Mouse (Mus musculus): ENCODE results near the gene Frmd5.
"Not testable (repeated sequence)": the region's sequence is repeated elsewhere in the genome, so short reads cannot be mapped to it uniquely, and the experiment has no call there.

Frmd5 gene

DNA sequence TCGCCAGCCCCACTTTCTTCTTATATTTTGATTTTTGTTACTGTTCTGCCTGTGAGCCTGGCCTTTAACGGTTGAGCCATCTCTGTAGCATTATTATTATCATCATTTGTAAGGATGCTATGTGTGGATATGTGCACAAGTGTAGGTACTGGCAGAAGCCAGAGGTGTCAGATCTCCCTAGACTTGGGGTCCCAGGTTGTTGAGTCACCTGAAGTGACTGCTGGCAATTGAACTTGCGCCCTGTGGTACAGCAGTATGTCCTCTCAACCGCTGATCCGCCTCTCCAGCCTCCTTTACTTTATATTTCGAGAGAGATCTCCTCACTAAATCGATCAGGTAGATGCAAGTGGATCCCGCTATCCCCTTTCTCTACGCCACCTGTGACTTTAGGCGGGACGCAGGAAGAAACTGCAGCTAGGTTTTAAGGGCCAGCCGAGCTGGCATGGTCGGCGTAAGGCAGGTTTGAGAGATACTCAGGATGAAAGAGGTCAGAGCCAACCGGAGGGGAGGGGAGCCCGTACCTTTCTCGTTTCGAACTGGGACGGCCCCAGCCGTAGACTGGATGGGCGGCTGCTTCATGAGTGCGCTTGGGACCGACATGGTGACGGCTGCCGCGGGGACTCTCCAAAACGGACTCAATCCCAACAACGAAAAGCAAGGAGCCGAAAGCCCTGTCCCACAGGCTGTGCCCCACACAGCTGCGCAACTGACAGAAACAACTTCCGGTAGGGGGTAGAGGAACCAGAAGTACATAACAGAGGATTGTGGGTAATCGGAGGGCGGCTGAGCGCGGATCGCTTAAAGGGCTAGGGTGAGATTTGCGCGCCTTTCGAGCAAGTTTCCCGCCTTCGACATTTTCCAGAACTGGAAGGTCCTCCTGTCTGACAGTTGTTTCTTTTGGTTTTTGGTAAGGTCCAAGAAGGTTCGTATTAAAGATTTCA, 300.7 kb downstream of the Frmd5 start, which contains the start of the genes Mfap1a and Wdr76:
TSS of gene Mfap1a (minus strand) at position 724 of the 941 bp plus-strand sequence.
TSS of gene Wdr76 (plus strand) at position 782 of the 941 bp plus-strand sequence.
- peak; percentile 89 for DNase-seq (ENCODE audit: low read depth, low spot score)

DNA sequence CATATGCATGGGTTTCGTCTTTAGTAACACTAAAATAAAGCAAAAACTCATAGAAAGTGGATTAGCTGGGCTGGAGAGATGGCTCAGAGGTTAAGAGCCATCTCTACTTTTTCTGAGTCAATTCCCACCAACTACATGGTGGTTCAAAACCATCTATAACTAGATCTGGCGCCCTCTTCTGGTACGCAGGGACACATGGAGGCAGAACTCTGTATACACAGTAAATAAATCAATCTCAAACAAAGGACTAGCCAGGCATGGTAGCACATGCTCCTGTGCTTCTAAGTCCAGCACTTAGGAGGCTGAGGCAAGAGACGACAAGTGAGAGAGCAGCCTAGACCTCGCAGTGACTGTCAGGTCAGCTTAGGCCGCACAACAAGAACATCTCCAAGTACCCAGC, 305.3 kb downstream of the Frmd5 start:
- DNase-seq (ENCODE audit: low read depth, low spot score), result not testable (repeated sequence)
